ENCODE assay signal across 8 mouse cellular contexts in the genomic region with DNA sequence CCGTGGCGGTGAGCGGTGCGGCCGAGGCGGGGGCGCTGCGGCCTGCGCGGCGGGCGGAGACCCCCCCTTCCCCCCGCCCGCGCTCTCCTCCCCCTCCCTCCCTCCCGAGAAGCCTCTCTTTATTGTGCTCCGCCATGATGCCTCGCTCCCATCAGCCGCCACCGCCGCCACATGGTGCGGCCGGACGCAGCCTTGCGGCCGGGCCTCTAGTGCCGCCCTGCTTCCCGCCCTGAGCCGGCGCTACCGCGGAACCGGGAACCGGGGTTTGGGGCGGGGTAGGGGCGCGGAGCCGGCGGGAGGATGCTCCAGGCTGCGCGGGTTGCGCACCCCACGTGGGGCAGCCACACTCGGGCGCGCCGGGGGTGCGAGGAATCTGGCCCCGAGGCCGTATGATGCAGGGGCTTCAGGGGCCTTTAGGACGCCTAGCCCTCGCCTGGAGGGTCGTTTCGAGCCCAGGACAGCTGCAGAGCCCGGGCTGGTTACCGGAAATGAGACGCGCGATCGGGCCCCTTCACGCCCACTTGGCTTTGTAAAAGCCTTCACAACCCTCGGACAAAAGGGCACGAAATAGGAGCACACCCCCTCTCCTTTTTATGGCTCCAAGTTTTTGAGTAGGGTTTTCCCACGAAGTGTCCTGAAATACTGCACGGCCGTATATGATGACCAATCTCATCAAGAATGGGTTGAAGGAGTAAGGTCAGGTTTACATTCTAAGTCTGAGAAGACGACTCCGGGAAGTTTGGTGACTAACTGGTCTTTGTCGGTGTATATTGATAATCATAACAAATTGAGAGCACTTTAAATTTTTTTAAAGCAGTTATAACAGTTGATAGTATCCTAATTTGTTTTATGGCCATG. TPM values are rescaled to one million over a fixed set of nuclear protein-coding genes. Genes with fewer than 3 reads are reported as not detected.
DNase-seq lines count a peak whose midpoint lies in the region; ATAC-seq and TF ChIP-seq lines count a peak whose summit lies in the region.

No protein-coding gene starts in this region.

- peak; percentile 1; the same call in 1 of the 2 replicates for ATAC-seq in heart, embryonic 16.5 days (replicated peaks; ENCODE audit: extremely low read depth, insufficient read depth, low FRiP score)
- ATAC-seq in inflammation-experienced regulatory T-cells, adult 6 months = no peak

- WGBS in heart, embryonic 16.5 days = under 1% methylated on average over 53 of the region's 69 CpGs
- under 1% methylated on average over 53 of the region's 69 CpGs for WGBS in small intestine, adult 2 months

- peak overlapping the region; percentile 96 for H3K4me3 ChIP-seq in heart, embryonic 16.5 days (ENCODE audit: low read length)
- peak overlapping the region; percentile 100 for H3K4me3 ChIP-seq in small intestine, adult 2 months (ENCODE audit: low read depth, low read length)

- H3K27me3 ChIP-seq in heart, embryonic 16.5 days (ENCODE audit: control insufficient read depth, insufficient read depth, low read length) = no peaks in the 10 kb centered on the region
- H3K27me3 ChIP-seq in small intestine, adult 2 months (ENCODE audit: control insufficient read depth, insufficient read depth, low read length) = no peaks in the 10 kb centered on the region

- H3K9ac ChIP-seq in heart, embryonic 16.5 days (ENCODE audit: low read length) = peak overlapping the region; percentile 94

- H3K9me3 ChIP-seq in heart, embryonic 16.5 days (replicated peaks; ENCODE audit: control insufficient read depth, low read length) = no peaks in the 10 kb centered on the region

- no peak for TF ChIP-seq CTCF in small intestine, adult 2 months (IDR thresholded peaks at IDR 0.05; ENCODE audit: extremely low read depth, insufficient read length, insufficient replicate concordance, low read depth, low read length)

- TF ChIP-seq POLR2A in small intestine, adult 2 months (IDR thresholded peaks at IDR 0.05; ENCODE audit: low read depth, low read length) = no peak

- H3K4me1 ChIP-seq in heart, embryonic 16.5 days (ENCODE audit: control insufficient read depth, insufficient read depth, low read length) = peaks cover 26% of the 10 kb centered on the region
- peaks cover 2% of the 10 kb centered on the region; the same call in 1 of the 2 replicates for H3K4me1 ChIP-seq in small intestine, adult 2 months (ENCODE audit: control insufficient read depth, insufficient read depth, insufficient read length, low read length)

- peak; percentile 53 for DNase-seq in A20 (ENCODE audit: low read depth, low spot score)
- DNase-seq in MN1 (ENCODE audit: low spot score) = peak; percentile 34
- DNase-seq in embryo, embryonic 9.5 days (ENCODE audit: extremely low spot score) = peak; percentile 70
- DNase-seq in kidney, postnatal 36 days = peak; percentile 17 to 57
- peak; percentile 38 for DNase-seq in lung, postnatal 25 days (ENCODE audit: low spot score)

- H3K4me2 ChIP-seq in heart, embryonic 16.5 days (ENCODE audit: low read depth, low read length) = peak overlapping the region; percentile 76

- peak overlapping the region; percentile 99 for H3K27ac ChIP-seq in heart, embryonic 16.5 days (ENCODE audit: low read length)
- H3K27ac ChIP-seq in small intestine, adult 2 months (ENCODE audit: insufficient read depth, low read depth, low read length) = no peak overlapping the region

- peaks cover 23% of the 10 kb centered on the region for H3K36me3 ChIP-seq in heart, embryonic 16.5 days (ENCODE audit: control insufficient read depth, insufficient read depth)
- peaks cover 20% of the 10 kb centered on the region for H3K36me3 ChIP-seq in small intestine, adult 2 months (ENCODE audit: control insufficient read depth, insufficient read depth, low read length)

RNA-seq across cellular contexts. Expression of a gene that starts 10.1 kb away (rescaled TPM):
- 198 and 217 TPM in 2 replicates for polyA plus RNA-seq in heart, embryonic 16.5 days (2015; fragmentation: Nextera tagmentation; extraction: Ambion mirVana)
- 19.2 and 40.4 TPM in 2 replicates for polyA plus RNA-seq in small intestine, adult 2 months (2012; rRNA removed)
- polyA plus RNA-seq in inflammation-experienced regulatory T-cells, adult 6 months (2017; shearing (Covaris generic)) = 100 to 1,000 TPM; 374 to 393 (median 380) TPM

RNA-seq across cellular contexts. Expression of a gene that starts 10.2 kb away (rescaled TPM):
- polyA plus RNA-seq in heart, embryonic 16.5 days (2015; fragmentation: Nextera tagmentation; extraction: Ambion mirVana) = 9.4 and 11.7 TPM in 2 replicates
- polyA plus RNA-seq in small intestine, adult 2 months (2012; rRNA removed) = 4.9 and 7.8 TPM in 2 replicates
- polyA plus RNA-seq in inflammation-experienced regulatory T-cells, adult 6 months (2017; shearing (Covaris generic)) = under 1 TPM; 0.59 to 0.91 (median 0.71) TPM

RNA-seq across cellular contexts. Expression of a gene that starts 18.6 kb away (rescaled TPM):
- polyA plus RNA-seq in heart, embryonic 16.5 days (2015; fragmentation: Nextera tagmentation; extraction: Ambion mirVana) = 24.1 and 25.6 TPM in 2 replicates
- 7.5 and 8.3 TPM in 2 replicates for polyA plus RNA-seq in small intestine, adult 2 months (2012; rRNA removed)
- polyA plus RNA-seq in inflammation-experienced regulatory T-cells, adult 6 months (2017; shearing (Covaris generic)) = 1 to 10 TPM in 2 of 3 experiments, under 1 TPM in 1; 0.59 to 2.1 (median 1.1) TPM

RNA-seq across cellular contexts. Expression of a gene that starts 26.2 kb away (rescaled TPM):
- 29.4 and 30.8 TPM in 2 replicates for polyA plus RNA-seq in heart, embryonic 16.5 days (2015; fragmentation: Nextera tagmentation; extraction: Ambion mirVana)
- polyA plus RNA-seq in small intestine, adult 2 months (2012; rRNA removed) = 81.4 and 175 TPM in 2 replicates
- polyA plus RNA-seq in inflammation-experienced regulatory T-cells, adult 6 months (2017; shearing (Covaris generic)) = 10 to 100 TPM; 30.9 to 38.9 (median 31.7) TPM

RNA-seq across cellular contexts. Expression of a gene that starts 57.1 kb away (rescaled TPM):
- polyA plus RNA-seq in heart, embryonic 16.5 days (2015; fragmentation: Nextera tagmentation; extraction: Ambion mirVana) = 5.7 TPM in 2 replicates
- 21.1 and 39.1 TPM in 2 replicates for polyA plus RNA-seq in small intestine, adult 2 months (2012; rRNA removed)
- polyA plus RNA-seq in inflammation-experienced regulatory T-cells, adult 6 months (2017; shearing (Covaris generic)) = 10 to 100 TPM in 2 of 3 experiments, 1 to 10 TPM in 1; 9.1 to 29.1 (median 14.0) TPM
